ENCODE assay signal across 9 mouse cellular contexts in genomic region chr11:22587691-22588241, GRCm38 (mm10).
DNase-seq lines count a peak whose midpoint lies in the region; ATAC-seq lines count a peak whose summit lies in the region.
"Had no signal": no experiment of that assay in that cellular context is flagged by ENCODE, and none has a peak within 500 bp of the region (broad histone marks: within the 10 kb centered on the region; RNA-seq: fewer than 3 reads in every experiment).

No protein-coding gene starts in this region.

- peak; percentile 4 to 18 for DNase-seq in gastrocnemius, postnatal 36 days
- DNase-seq in gastrocnemius, adult 8-10 months (ENCODE audit: low spot score in 2 of 2), result no peak
- DNase-seq in frontal cortex, adult 2 months (ENCODE audit: extremely low spot score in 1 of 2, low spot score in 1 of 2), result peak; percentile 50 to 67
- no peak for DNase-seq in intestine, embryonic 14.5 days (ENCODE audit: low spot score)
- peak; percentile 31 to 40 for DNase-seq in layer of hippocampus, postnatal 36 days
- no peak for DNase-seq in ovary, postnatal 10 days (ENCODE audit: low spot score)
- DNase-seq in thymus, postnatal 10 days (ENCODE audit: low spot score in 2 of 2), result no peak

- no peak overlapping the region for H3K4me2 ChIP-seq in intestine, embryonic 14.5 days (ENCODE audit: low read length)
- H3K4me2 ChIP-seq in midbrain, embryonic 16.5 days (ENCODE audit: low read length), result no peak overlapping the region

- 42% methylated on average over 7 of the region's 7 CpGs for WGBS in intestine, embryonic 14.5 days
- WGBS in midbrain, embryonic 16.5 days, result 33% methylated on average over 7 of the region's 7 CpGs

- H3K4me3 ChIP-seq in intestine, embryonic 14.5 days (ENCODE audit: low read depth, low read length), result no peak overlapping the region
- no peak overlapping the region for H3K4me3 ChIP-seq in midbrain, embryonic 16.5 days (ENCODE audit: low read depth, low read length)
- H3K4me3 ChIP-seq: erythroblast, embryonic 14.5 days had no signal

- H3K27ac ChIP-seq in intestine, embryonic 14.5 days (ENCODE audit: low read depth), result peak overlapping the region; percentile 54; the same call in 1 of the 2 replicates
- H3K27ac ChIP-seq in midbrain, embryonic 16.5 days (ENCODE audit: low read length), result peak overlapping the region; percentile 23

- ATAC-seq in intestine, embryonic 14.5 days (replicated peaks; ENCODE audit: low FRiP score, low TSS enrichment, low read depth), result no peak
- ATAC-seq in midbrain, embryonic 16.5 days, result peak; percentile 49

- H3K4me1 ChIP-seq in intestine, embryonic 14.5 days (replicated peaks; ENCODE audit: control insufficient read depth, insufficient read depth, low read length), result peaks cover 25% of the 10 kb centered on the region
- H3K4me1 ChIP-seq in midbrain, embryonic 16.5 days (ENCODE audit: control insufficient read depth, insufficient read depth, low read length), result peaks cover 14% of the 10 kb centered on the region

- intact Hi-C loops in gastrocnemius, postnatal 36 days (cut with DNase I), result no loop called here

- H3K9ac ChIP-seq in intestine, embryonic 14.5 days (ENCODE audit: low read length), result no peak overlapping the region
- H3K9ac ChIP-seq in midbrain, embryonic 16.5 days (ENCODE audit: low read depth, low read length), result no peak overlapping the region

- H3K36me3 ChIP-seq in intestine, embryonic 14.5 days (ENCODE audit: control insufficient read depth, insufficient read depth, low read length), result no peaks in the 10 kb centered on the region
- no peaks in the 10 kb centered on the region for H3K36me3 ChIP-seq in midbrain, embryonic 16.5 days (ENCODE audit: control insufficient read depth, insufficient read depth, low read length)

- H3K9me3 ChIP-seq in intestine, embryonic 14.5 days (ENCODE audit: control insufficient read depth, low read length), result no peaks in the 10 kb centered on the region
- H3K9me3 ChIP-seq in midbrain, embryonic 16.5 days (replicated peaks; ENCODE audit: control insufficient read depth, low read length, poor library complexity, severe bottlenecking), result no peaks in the 10 kb centered on the region

- no peaks in the 10 kb centered on the region for H3K27me3 ChIP-seq in intestine, embryonic 14.5 days (replicated peaks; ENCODE audit: control insufficient read depth, insufficient read depth, low read length)
- no peaks in the 10 kb centered on the region for H3K27me3 ChIP-seq in midbrain, embryonic 16.5 days (ENCODE audit: control insufficient read depth, insufficient read depth, low read depth, low read length)

Comparison
In these comparisons a context has a peak if more than half of its experiments do, and no peak if none do; other contexts are left out.
1. DNase-seq: peak in gastrocnemius, postnatal 36 days (2 of 2), frontal cortex, adult 2 months (2 of 2) and layer of hippocampus, postnatal 36 days (2 of 2); none in gastrocnemius, adult 8-10 months (0 of 2), intestine, embryonic 14.5 days (single experiment), ovary, postnatal 10 days (single experiment) and thymus, postnatal 10 days (0 of 2).